Mouse (Mus musculus): ENCODE data around the gene Hist1h2ae.
A peak's percentile ranks its signal among the peaks of the same experiment; 100 is the strongest.
"Not testable (repeated sequence)": the region's sequence is repeated elsewhere in the genome, so short reads cannot be mapped to it uniquely, and the experiment has no call there.

Gene Hist1h2ae

DNA sequence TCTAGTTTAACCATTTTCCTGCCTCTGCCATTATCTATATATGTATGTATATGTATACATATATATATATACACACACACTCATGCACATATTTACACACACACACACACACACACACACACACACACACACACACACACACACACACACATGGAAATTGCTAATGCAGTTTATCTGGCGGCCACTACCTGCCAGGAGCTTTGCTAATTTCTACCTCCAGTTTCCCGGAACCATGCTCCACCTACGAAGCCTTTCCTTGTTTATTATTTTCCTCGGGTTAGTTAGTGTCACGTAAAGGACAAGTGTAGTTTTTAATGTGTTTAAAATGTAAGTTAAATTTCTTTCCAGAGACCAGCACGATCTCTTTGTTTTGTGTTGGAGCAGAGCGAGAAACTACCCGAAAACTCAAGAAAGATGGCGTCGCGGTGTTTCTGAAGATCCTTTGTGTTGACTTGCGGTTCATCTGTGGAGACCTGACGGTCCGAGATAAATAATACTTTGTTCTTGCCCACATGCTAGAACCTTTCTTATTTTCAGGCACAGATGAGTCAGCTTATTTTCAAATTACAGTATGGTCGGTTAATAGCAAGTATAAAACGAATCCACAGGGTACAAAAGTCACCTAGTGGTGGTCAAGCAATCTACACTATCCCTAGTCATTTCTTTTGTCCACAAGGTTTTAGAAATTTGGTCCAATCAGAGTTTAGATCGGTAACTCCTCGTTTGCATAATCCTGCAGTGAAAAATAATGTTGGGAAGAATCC is 8.1 kb downstream of the Hist1h2ae start:
- peak; percentile 48 to 63 for DNase-seq (ENCODE audit: low spot score in 2 of 2)

DNA sequence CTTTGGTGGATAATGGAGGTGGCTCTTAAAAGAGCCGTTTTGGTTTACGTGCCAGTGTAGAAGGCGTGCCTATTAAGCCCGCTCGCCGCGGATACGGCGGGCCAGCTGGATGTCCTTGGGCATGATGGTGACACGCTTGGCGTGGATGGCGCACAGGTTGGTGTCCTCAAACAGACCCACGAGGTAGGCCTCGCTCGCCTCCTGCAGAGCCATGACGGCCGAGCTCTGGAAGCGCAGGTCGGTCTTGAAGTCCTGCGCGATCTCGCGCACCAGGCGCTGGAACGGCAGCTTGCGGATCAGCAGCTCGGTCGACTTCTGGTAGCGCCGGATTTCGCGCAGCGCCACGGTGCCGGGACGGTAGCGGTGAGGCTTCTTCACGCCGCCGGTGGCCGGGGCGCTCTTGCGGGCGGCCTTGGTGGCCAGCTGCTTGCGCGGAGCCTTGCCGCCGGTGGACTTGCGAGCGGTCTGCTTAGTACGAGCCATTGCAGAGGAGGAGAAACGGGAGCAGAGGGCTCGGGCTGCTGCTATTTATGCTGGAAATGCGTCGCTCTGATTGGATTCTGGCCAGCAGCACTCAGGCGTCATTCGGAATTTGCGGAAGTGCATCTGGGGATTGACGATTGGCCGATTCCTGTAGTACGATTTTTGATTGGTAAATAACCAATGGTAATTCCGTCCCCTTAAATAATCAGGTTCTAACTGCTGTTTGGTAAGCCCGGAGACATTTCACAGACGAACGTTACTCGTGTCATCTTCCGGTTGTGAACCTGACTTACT is 8.9 kb downstream of the Hist1h2ae start, which contains the start of gene Hist1h3e:
Hist1h3e (minus strand) TSS at position 487 of the 777 bp plus-strand sequence.
- DNase-seq (ENCODE audit: low spot score in 2 of 2) = peak; percentile 97 to 98

DNA sequence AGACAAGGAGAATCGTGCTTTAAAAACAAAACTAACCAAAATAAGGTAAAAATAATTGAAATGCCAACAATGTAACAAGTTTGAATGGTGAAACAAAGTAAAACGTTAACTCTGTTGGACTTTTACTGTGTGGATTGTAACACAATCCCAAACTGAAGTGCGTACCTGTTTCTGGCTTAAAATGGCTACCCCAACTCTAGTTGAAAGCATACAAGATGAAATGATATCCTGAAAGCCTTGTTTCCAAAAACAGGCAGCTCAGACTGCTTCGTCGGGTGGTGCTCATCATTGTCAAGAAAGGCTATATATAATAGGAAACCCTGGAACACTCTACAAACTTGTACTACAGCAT is 9.5 kb downstream of the Hist1h2ae start:
- DNase-seq (ENCODE audit: low spot score in 2 of 2) = not testable (repeated sequence)

DNA sequence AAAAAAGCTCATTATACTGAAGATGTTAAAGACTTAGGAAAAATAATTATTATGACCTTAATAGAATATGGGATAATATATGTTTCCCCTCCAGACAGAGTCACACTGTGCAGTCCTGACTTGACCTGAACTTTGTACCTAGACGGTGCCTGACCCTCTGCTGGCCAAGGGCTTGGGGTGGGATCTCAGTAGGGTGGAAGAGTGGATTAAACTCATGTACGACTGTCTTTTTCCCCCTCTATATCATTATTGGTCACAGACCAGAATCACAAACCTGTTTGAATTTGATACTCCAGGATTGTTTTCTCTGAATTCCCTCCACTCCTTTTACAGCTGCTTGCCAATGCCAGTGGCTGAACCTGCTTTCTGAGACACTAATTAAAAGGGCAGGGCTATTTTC is 10.3 kb downstream of the Hist1h2ae start:
- DNase-seq (ENCODE audit: low spot score in 2 of 2) = not testable (repeated sequence)

DNA sequence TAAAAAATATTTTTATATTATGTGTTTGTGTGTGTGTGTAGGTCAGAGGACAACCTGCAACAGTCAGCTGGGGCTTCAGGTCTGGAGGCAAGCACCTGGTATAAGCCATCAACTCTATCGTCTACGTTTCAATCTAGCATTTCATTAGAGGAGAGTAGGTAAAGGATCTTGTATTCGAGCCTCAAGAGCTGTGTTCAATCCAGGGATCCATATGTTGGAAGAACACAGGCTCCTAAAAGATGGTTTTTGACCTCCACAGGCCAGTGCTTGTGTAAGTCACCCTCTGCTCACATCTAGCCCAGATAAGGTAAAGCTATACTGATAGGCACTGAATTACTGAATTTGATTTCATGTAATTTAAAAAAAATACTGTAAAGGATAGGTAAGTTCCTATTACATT is 14.1 kb downstream of the Hist1h2ae start:
- no peak for DNase-seq (ENCODE audit: low spot score in 2 of 2)

DNA sequence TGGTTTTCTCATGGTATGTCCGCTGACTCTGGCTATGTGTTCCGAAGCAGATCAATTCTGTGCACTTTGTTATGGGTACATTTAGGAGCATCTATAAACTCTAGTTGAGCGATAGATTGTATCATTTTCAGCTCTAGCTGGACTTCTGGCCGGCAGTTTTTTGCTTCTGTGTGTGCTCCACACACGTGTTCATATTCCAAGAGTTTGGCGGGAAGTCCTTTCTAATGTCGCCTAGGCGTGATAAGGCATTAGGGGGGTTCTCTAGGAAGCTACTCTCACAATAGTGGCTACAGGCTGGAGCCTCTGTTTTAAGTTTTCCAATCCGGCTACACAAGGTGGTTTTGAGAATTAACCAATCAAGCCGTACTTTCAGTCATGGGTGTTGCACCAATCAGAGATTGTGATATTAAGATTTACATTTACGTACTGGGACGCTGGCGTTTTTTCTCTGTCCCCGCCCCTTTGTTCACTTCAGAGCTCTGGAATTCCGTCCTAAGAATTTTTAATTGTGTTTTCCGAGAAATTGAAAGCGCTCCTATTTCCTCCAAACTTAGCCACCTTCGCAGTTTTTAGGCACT is 15.1 kb downstream of the Hist1h2ae start:
- peak; percentile 75 to 90 for DNase-seq (ENCODE audit: low spot score in 2 of 2)

DNA sequence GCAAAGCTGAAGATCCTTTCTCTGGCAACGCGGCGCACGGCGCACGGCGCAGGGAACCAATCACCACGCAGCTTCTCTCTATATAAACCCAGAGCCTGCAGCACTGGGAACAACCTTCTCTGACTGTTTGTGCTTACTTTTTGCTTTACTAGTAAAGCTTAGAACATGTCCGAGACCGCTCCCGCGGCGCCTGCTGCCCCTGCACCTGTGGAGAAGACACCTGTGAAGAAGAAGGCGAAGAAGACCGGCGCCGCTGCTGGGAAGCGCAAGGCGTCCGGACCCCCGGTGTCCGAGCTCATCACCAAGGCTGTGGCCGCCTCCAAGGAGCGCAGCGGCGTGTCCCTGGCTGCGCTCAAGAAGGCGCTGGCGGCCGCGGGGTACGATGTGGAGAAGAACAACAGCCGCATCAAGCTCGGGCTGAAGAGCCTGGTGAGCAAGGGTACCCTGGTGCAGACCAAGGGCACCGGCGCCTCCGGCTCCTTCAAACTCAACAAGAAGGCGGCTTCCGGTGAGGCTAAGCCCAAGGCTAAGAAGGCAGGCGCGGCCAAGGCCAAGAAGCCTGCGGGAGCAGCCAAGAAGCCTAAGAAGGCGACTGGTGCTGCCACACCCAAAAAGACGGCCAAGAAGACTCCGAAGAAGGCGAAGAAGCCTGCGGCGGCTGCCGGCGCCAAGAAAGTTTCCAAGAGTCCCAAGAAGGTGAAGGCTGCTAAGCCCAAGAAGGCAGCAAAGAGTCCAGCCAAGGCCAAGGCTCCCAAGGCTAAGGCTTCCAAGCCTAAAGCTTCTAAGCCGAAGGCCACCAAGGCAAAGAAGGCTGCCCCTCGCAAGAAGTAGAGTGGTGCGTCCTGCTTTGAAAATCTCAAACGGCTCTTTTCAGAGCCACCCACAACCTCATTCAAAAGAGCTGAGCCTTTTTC is 15.8 kb downstream of the Hist1h2ae start:
- DNase-seq (ENCODE audit: low spot score in 2 of 2) = peak; percentile 87 to 89

DNA sequence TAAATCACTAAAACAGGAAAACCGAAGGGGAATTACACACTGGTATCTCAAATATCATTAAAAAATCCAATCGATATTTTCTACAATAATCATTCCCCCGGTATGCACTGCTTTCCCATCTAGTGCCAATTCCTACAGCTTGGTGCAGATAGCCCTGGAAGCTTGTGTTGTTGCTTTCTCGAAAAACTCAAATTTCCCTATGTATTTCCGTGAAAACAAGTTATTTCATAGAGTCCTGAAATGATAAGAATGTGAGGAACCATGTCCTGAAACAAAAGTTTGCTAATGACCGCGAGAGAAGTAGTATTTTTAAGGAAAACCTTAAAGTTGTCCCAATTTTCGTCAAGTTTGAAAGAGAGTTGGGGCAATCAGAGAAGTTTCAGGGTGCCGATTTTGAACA is 16.6 kb downstream of the Hist1h2ae start:
- no peak for DNase-seq (ENCODE audit: low spot score in 2 of 2)

DNA sequence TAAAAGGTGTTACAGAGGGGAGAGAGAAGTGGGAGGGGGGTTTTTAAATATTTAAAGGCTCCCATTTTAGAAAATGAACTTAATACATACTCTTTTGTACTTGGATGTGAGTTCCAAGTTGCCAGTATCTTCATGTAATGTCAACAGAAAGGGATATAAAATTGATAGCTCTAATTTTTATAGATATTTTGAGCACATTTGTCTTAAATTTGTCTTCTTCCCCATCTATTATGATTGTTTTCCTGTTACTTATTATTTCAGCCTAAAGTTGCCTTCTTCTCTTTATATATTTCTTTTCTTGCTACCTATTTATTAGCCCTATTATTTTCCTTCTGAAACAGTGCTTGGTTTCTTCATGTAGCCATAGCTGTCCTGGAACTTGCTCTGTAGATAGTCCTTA is 18.1 kb downstream of the Hist1h2ae start, which contains the start of gene Hist1h1d:
Hist1h1d (plus strand) TSS at position 301 of the 400 bp plus-strand sequence.
- no peak for DNase-seq (ENCODE audit: low spot score in 2 of 2)

DNA sequence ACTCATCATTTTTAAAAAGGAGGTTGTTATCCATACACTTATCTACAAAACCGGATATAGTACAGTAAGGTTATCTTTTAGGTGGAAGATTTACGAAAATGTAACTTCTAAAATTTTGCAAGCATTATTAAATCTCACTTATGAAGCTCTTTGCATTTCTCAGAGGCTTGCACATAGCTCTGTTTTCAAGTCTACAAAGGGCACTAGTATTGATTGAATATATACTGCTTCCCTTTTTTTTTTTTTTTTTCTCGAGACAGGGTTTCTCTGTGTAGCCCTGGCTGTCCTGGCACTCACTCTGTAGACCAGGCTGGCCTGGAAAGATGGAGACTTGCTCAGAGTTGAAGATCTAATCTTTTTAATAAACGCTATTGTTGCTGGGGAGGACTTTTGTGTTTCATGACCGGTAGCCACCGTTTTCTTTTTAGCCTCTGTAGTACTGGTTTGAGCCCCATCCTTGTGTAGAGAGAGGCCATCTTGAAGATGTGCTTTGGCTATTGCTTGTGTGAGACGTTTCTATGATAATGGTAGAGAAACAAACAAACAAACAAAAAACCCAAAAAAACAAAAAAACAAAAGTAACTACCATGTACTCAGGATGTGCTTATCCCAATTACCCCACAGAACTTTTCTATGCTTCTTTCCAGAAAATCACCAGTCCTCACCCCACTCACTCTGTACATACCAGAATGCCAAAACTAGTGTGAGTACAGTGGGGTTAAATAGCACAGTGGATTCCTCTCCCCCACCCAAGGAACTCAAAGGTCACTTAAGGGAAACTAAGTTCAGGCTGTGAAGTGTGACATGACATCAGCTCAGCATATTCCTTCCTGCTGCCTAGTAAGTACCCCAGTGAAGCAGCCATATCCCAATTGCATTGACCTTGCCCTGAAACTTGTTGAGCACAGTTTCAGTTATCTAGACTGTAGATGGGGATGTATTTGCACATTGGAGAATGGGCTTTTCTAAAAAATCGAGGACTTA is 18.8 kb downstream of the Hist1h2ae start:
- no peak for DNase-seq (ENCODE audit: low spot score in 2 of 2)

DNA sequence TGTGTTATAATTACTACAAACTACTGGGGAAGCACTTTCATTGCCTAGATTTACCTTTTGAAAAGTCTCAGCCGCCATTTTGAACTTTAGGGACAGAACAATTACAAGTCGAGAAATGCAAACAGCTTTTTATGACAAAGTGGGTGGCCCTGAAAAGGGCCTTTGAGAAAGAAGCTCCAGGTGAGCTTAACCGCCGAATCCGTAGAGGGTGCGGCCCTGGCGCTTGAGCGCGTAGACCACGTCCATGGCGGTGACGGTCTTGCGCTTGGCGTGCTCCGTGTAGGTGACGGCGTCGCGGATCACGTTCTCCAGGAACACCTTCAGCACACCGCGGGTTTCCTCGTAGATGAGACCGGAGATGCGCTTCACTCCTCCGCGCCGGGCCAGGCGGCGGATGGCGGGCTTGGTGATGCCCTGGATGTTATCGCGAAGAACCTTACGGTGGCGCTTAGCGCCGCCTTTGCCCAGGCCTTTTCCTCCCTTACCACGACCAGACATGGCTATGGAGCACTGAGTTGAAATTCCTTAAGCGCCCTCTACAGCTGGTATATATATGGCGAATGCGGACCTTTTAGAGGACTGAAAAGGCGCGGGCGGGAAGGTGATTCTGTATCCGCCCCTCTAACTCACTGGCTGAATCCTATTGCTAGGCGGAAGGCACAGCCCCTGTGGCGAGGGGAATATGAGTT is 19.7 kb downstream of the Hist1h2ae start, which contains the start of gene Hist1h4f:
Hist1h4f (minus strand) TSS at position 503 of the 689 bp plus-strand sequence.
- peak; percentile 94 to 96 for DNase-seq (ENCODE audit: low spot score in 2 of 2)

DNA sequence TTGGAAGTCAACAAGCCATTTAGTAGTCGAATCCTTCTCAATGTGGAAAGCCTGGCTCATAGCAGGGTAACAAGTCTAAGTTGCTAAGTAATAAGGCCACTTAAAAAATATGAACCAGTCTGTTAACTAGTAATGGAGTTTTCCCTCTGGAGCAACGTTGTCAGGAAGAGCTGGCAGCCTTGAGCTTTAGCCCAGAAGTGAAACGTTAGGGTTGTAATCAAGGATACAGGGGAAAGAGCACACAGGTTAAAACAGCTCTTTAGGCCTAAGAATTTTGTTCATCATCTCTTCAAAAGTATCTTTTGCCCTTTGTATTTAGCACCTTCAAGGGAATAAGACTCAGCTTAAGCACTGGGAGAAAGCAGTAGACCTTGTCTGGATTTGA is 20.3 kb downstream of the Hist1h2ae start:
- DNase-seq (ENCODE audit: low spot score in 2 of 2) = no peak

DNA sequence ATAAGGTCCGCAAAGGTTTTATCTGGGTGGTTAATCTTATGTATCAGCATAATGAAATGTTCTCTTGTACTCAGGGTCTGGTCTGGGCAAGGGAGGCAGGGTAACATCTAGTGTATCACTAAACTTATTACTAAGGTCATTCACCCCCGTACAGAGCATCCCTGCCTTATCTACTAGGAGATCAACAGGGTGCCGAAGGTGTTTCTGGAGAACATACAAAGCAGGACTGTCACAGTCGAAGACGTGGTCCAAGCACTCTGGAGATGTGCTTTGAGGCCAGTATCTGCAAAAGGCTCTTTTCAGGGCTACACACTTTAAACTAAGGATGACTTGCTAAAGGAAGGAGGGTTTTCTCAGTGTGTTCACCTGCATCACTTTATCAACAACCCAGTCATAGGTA is 24.3 kb downstream of the Hist1h2ae start:
- DNase-seq (ENCODE audit: low spot score in 2 of 2) = no peak

DNA sequence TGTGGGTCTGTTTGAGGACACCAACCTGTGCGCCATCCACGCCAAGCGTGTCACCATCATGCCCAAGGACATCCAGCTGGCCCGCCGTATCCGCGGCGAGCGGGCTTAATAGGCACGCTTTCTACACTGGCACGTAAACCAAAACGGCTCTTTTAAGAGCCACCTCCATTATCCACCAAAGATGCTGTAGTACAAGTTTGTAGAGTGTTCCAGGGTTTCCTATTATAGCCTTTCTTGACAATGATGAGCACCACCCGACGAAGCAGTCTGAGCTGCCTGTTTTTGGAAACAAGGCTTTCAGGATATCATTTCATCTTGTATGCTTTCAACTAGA is 26.3 kb downstream of the Hist1h2ae start:
- DNase-seq (ENCODE audit: low spot score in 2 of 2) = not testable (repeated sequence)

DNA sequence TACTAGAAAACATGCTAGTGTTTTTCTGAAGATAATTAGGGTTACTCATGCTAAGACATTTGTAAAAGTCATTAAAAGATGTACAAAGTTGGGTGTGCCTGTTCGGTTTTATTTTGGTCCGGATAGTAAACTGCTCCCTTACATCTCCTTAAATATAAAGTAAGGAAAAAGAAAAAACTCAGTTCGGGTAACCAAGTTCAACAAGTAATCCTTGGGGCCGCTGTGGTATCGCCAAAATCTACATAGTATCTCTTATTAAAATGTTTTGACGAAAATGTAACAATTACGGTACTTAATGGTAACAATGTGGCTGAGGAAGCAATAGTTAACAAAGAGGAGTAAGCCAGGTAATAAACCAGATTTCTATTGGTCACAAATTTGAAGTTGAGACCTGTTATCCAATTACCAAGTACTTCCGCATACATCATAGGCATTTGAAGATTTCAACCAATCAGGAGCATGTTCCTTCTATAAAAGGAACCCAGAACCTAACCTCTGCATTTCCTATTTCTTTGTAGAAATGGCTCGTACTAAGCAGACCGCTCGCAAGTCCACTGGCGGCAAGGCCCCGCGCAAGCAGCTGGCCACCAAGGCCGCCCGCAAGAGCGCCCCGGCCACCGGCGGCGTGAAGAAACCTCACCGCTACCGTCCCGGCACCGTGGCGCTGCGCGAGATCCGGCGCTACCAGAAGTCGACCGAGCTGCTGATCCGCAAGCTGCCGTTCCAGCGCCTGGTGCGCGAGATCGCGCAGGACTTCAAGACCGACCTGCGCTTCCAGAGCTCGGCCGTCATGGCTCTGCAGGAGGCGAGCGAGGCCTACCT is 26.8 kb downstream of the Hist1h2ae start, which contains the start of gene Hist1h3f:
Hist1h3f (plus strand) TSS at position 88 of the 822 bp plus-strand sequence.
- DNase-seq (ENCODE audit: low spot score in 2 of 2) = peak; percentile 66 to 82

DNA sequence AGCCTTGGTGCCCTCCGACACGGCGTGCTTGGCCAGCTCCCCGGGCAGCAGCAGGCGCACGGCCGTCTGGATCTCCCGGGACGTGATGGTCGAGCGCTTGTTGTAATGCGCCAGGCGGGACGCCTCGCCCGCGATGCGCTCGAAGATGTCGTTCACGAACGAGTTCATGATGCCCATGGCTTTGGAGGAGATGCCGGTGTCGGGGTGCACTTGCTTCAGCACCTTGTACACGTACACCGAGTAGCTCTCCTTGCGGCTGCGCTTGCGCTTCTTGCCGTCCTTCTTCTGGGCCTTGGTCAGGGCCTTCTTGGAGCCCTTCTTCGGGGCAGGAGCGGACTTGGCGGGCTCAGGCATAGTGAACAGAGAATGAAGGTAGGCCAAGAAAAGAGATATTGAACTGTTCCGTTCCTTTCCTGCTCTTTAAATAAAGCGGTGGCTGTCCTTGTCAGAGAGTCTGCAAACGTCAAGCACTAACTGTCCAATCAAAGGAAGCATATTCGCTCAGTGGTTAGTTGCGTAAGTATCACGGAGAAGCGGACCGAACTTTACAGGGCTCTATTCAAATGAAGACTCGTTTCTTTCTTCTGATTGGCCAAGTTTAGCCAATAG is 27.9 kb downstream of the Hist1h2ae start, which contains the start of gene Hist1h2bh:
Hist1h2bh (minus strand) TSS at position 394 of the 609 bp plus-strand sequence.
- peak; percentile 80 to 93 for DNase-seq (ENCODE audit: low spot score in 2 of 2)

DNA sequence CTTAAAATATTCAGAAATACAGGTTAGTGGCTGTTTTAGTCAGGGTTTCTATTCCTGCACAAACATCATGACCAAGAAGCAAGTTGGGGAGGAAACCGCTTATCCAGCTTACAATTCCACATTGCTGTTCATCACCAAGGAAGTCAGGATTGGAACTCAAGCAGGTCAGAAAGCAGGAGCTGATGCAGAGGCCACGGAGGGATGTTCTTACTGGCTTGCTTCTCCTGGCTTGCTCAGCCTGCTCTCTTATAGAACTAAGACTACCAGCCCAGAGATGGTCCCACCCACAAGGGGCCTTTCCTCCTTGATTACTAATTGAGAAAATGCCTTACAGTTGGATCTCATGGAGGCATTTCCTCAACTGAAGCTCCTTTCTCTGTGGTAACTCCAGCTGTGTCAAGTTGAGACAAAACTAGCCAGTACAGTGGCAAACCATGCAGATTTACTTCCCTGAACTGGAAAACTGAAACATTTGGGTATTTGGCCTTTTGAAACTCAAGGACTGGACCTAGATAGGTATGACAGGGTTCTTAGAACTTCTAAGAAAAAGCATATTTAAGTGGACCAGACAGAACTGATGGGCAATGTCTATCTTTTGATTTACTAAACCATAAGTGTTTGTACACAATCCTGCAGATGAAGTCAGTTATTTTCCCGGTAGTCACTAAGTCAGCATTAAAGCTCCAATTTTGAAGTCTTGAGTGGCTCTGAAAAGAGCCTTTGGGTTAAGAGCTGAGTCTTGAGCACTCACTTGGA is 28.6 kb downstream of the Hist1h2ae start:
- DNase-seq (ENCODE audit: low spot score in 2 of 2) = not testable (repeated sequence)

Measured in right cerebral cortex, postnatal 10 days (tissue).